Mouse (Mus musculus) liver (tissue): ENCODE measurements at regions not wholly inside any gene's neighbourhood (a gene's known extent, or its start where the extent isn't known, plus 50 kb on each side); places are given as distances from the start of the nearest gene placed in this dataset.

ENCODE experiments used
- DNase-seq: peaks from one replicate; pipeline ENCODE4 v3.0.0-alpha.2; 2020; ENCODE audit warnings: mixed read lengths

DNA sequence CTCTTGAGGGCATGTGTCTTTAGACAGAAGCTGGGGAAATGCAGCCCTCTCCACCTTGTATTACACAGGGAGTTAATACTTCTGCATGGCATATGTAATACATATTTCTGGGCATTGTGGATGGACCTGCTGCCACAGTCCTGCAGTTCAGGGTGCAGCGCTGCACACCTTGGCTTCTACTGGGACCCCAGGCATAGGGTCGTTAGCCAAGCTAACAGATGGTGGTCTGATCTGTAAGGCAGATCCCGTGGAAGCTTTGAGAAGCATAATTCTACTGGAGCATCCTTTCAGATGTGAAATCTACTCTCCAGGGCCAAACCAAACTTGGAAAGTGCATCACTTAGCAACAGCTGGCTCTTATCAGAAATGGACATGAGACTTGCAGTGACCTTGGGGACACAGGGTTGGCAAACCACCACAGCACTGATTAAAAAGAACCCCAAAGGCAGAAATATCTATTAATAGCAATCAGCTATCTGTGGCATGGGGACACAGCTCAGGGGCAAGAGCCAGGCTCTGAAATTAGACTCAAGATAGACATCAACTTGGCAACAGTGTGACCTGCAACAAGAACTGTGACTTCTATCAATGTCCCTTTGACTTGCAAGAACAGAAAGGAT is 155.0 kb downstream of the Drd1 start:
- DNase-seq, result no peak

GRCm38 (mm10) chr13:53898351-53898750 is 157.2 kb downstream of the Drd1 start:
- DNase-seq, result no peak

DNA sequence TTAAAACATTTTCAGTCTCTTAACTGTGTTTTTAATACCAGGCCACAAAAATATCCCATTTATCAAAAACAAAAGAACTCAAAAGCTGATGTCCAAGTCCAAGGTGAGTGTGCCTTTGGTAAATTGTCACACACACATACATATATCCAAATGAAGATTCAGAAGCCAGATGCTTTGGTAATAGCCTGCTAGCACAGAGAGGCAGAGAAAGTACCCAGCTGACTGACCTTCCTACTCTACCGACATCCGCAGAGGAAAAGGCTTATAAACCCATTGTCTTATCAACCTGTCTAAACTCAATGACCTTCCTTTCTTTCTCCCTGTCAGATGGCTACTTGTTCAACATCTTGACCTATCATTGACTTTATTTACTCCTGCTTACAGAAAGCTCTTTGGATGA is 158.3 kb downstream of the Drd1 start:
- DNase-seq, result no peak

DNA sequence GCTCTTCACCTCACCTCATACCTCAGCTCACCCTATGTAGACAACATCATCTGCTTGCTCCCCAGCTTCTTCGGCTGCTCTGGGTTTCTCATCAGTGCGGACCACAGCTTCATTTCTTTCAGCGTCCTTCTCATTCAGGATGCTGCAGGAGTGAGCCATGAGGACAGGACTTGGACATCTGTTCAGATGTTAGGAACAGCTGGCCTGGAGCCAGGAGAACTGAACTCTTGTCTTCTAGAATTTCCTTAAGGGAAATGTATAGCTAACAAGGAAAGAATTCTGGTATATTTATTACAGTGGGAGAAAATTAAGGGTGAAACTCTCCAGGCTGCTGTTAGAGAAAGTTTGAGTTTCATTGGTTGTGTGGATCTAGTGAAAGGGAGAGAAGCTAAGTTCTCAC is 167.1 kb downstream of the Drd1 start:
- DNase-seq, result no peak

- DNase-seq, result no peak
These were observed 169.7 kb downstream of the Drd1 start for GRCm38 (mm10) chr13:53885756-53886155.

- no peak for DNase-seq
These were observed 172.3 kb downstream of the Drd1 start for GRCm38 (mm10) chr13:53883206-53883605.

GRCm38 (mm10) chr13:53880466-53881250 is 174.8 kb downstream of the Drd1 start:
- DNase-seq, result no peak

GRCm38 (mm10) chr13:53875546-53875945 is 180.0 kb downstream of the Drd1 start:
- no peak for DNase-seq

- DNase-seq, result no peak
These were observed 190.2 kb downstream of the Drd1 start for GRCm38 (mm10) chr13:53865323-53865722.

GRCm38 (mm10) chr13:53862336-53862735 is 193.2 kb downstream of the Drd1 start:
- no peak for DNase-seq

DNA sequence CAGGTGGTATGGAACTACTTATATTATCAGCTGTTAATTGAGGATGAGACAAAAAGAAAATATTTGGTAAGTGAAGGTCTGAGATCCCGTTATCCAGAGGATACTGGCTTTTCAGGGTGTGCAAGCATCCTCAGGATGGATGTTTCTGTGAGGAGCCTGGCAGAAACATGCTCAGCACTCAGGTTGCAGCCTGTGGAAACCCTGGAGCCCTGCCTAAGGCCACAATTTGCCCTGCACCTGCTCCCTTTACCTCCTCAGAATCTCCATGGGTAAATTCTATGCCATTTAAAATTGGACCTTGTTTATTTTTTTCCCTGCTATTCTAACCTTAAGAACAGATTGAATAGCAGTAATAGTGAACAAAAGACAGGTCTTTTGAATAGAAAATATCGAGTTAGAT is 201.3 kb downstream of the Drd1 start:
- no peak for DNase-seq

DNA sequence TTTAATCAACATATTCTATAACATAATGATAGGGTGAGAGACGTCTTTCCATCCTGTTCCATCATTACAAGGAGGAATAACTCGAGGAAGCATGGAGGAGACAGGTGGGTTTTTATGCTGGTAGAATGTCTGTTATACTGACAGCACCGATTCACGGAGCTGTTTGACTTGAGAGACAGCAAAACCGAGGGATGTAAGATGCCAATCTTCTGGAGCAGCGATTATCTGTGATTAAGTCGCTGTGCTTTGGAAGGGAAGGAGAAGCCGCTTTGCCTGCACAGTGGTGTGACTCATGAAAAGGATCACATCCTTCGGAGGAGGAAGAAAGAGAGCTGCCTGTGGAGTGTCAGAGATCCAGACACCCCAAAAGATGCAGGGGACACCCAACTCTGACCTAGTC is 205.4 kb downstream of the Drd1 start:
- no peak for DNase-seq

DNA sequence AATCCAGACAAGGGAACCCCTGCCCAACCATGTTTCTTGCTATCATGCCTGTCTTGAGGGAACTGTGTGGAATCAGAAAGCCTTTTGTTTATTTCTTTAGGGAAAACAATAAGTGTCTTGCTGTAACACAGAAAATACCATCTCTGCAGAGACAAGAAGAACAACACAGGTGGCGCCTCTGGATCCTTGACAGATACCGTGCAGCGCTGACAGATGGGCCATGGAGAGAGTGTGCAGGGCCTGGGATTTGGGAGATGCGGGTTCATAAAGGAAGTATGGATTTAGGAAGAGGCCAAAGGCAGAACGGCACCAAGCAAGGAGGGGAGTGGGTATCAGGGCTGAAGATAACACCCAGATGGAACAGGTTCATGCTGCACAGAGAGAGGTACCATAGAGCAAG is 209.3 kb downstream of the Drd1 start:
- DNase-seq, result no peak

DNA sequence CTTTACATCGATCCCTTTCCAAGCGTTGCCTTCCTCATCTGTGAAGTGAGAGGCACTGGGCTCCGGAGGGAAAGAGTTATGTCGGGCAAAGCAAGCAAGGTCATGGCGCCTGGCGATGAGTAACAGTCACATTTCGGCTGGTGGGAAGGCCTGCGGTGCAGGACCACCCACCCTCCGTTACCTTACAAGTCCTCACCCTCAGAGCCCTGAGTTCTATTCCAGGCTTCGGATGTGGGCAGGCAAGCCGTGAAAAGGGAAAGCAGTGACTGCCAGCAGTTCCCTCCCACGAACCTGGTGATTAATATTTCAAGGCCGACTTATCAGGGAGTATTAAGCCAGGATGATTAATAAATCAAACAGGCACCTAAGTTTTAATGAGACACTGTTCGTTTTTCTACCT is 209.7 kb downstream of the Drd1 start:
- no peak for DNase-seq

DNA sequence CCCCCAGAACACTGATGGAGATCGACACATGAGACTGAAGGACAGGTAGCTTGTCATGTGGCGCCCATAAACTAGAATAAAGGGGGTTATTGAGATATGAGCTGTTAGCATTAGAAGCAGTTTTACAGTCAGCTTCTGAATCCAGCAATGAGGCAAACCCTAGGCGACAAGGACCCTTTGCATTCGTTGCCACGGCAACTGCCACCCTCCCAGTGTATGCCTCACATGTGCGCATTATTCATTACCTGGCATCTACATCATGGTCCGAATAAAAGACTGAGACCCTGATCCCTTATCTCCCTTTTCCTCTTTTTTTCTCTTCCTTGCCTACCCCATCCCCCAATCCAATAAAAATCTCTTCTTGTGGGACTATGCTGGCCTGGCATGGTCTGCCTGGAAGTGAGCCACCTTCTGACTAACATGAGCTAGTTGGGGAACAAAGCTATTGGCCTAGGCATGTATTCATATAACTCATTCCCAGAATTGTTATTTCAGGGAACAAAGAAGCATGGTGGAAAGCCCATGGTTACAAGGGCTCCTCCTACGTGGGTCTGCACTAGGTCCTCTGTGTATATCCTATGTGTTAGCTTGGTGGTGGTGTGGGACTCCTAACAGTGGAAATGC is 229.4 kb downstream of the Drd1 start:
- no peak for DNase-seq

DNA sequence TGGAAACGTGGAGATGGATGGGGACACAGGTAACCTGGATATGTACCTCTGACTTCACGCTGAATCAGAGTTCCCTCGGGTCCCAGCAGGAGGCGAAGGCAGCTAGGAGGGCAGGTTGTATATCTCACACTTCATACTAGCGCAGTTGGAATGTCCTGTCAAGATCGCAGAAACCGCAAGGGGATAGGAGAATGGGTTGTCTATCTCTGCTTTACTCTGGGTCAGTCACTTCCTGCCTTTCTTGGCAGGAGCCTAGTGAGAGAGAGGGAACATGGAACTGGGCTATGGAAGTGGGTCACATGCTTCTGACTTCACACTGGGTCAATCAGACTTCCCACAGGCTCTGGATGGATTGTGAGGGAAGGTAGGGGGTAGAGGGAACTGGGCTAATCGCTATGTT is 233.4 kb downstream of the Drd1 start:
- DNase-seq, result no peak

DNA sequence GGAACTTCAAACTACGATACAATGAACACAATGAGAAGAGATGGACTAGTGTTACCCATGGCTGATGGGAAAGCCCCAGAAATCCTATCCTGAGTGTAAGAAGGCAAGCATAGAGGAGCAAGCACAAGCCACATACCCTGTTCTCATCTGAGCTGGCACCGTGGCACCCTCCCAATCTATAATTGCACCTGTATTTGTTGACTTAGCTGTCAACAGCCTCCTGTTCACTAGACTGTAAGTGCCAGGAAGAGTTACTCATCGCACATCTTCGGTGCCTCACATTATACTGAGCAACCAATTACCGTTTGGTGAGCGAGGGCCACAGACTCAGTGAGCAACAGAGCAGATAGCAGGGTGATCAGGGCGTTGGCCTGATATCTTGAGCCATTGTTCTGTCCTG is 239.9 kb downstream of the Drd1 start:
- no peak for DNase-seq

DNA sequence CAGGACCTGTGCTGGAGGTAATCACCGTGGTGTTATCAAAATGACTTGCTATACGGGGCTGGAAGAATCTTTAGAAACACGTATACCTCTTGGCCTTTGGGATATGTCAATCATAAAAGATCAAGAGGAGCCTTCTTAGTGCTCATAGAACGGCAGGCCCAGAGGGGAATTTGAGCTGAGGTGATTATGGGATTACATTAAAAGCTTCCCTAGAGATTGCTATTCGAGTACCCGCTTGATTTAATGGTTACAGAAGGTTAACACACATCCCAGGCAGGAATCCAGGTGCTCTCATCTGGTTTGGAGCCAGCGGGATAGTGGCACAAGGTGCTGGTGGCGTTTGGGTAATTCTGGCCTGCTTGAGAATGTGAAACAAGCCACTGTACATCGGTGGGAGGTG is 241.4 kb downstream of the Drd1 start:
- DNase-seq, result no peak

DNA sequence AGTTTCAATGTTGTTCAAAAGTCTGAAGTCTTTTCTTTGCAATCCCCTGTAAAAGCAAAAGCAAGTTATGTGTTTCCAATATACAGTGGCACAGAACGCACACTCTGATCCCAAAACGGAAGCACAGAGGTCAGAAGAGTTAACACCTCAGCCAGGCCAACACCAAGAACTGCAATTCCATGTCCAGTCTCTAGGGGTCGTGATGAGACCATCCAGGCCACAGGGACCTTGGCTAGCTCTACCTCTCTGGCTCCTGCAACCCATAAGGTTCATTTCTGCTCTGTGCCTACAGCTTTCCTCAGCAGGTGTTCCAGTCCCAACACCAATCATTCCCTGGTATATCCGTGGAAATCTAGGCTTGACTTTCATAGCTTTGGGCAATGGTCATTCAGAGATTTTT is 243.6 kb downstream of the Drd1 start:
- peak; percentile 26 for DNase-seq

DNA sequence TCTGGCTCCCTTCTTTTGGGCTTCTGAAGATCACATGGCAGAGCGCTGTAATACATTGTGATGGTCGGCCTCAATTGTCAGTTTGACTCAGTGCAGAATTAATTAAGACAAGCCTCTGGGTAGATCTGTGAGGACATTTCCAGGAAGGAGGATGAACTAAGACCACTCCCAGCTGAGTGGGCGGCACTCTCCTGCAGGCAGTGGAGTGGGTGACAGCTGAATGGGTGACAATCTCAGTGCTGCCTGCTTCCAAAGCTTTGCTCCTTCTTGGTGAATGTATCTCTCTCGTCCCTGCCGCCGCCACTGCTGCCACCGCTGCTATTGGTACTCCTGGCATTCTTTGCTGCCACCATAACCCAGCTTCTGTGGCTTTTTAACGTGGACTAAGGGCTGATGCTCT is 244.4 kb downstream of the Drd1 start:
- no peak for DNase-seq

- DNase-seq, result no peak
These were observed 247.5 kb downstream of the Drd1 start for GRCm38 (mm10) chr13:53807791-53808525.

GRCm38 (mm10) chr13:53805872-53806271 is 249.6 kb downstream of the Drd1 start:
- DNase-seq, result no peak

DNA sequence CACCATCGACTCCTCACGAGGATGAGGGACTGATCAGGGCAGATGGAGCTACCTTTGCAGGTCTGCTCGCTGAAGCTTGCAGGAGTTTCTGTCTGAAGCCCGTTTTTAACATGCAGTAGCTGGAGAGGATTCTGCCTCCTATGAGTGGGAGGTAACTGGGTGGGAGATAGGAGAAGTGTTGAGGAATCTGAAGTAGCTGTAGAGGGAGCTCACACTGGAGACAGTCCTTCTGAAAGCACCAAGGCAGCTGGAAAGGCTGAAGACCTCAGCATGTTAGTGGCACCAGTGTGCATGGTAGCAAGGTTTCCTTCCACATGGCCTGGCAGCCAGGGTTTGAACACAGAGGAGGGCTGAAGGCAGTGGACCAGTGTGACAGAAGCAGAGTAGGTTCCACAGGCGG is 254.5 kb downstream of the Drd1 start:
- DNase-seq, result no peak

- DNase-seq, result no peak
These were observed 266.7 kb downstream of the Drd1 start for GRCm38 (mm10) chr13:53788809-53789208.
